Mouse (Mus musculus) cerebellum, adult 2 months (tissue): Measurements from ENCODE around the gene Pde8a.

ENCODE experiments used
- CTCF ChIP-seq: fragments of 200-500 bp; IDR thresholded peaks from 2 replicates; pipeline ENCODE4 v1.5.1; 2011; ENCODE audit warnings: low read depth, mild to moderate bottlenecking, control low read depth, low read length, moderate library complexity, borderline replicate concordance; ENCODE audit not compliant: insufficient read depth
- POLR2A ChIP-seq: fragments of 200-500 bp; IDR thresholded peaks from 2 replicates; pipeline ENCODE4 v1.6.1; 2011; ENCODE audit warnings: low read length, control low read depth, borderline replicate concordance; ENCODE audit not compliant: insufficient read depth

DNA sequence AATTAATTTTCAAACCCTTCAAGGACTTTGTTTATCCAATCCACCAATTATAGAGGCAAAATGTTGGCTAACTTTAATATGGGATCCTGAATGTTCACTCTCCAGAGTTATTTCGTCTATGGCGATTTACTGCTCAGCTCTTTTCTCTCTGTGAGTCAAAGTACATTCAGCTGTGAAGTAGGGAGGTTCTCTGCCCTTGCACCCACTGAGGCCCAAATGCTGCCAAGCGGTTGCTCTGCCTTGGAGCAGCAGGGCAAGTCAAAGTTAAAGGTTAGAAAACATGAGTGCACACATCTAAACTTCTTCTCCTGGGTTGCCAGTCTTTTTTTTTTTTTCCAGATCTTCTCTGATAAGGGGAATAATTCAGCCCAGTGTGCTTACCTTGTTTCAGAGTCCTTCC, 43.4 kb downstream of the Pde8a start:
- no peak for TF ChIP-seq CTCF
- TF ChIP-seq POLR2A, result no peak
